Mouse (Mus musculus): ENCODE results near the gene Gm14851. TPM values are rescaled to one million over a fixed set of nuclear protein-coding genes. Genes with fewer than 3 reads are reported as not detected.
"Not testable (repeated sequence)": the region's sequence is repeated elsewhere in the genome, so short reads cannot be mapped to it uniquely, and the experiment has no call there.

Gene Gm14851
- not detected for total RNA-seq (2021)

- DNase-seq (ENCODE audit: low spot score); intact Hi-C loops (cut with DNase I): not testable (repeated sequence)
Measured at GRCm38 (mm10) chr8:21095950-21096349, at the start of gene Gm14851. Gene Gm14851 (minus strand): TSS chr8:21096050.

- DNase-seq (ENCODE audit: low spot score); intact Hi-C loops (cut with DNase I): not testable (repeated sequence)
Measured at GRCm38 (mm10) chr8:21134342-21134741, 38.5 kb upstream of the Gm14851 start, which contains the start of gene Defa30. Gene Defa30 (plus strand): TSS chr8:21134642.

- intact Hi-C loops (cut with DNase I): no loop called here
- DNase-seq (ENCODE audit: low spot score): no peak
Measured at GRCm38 (mm10) chr8:21093106-21093505, 2.7 kb downstream of the Gm14851 start.

- DNase-seq (ENCODE audit: low spot score); intact Hi-C loops (cut with DNase I): not testable (repeated sequence)
Measured at GRCm38 (mm10) chr8:21084142-21084541, 11.7 kb downstream of the Gm14851 start, which contains the start of gene Defa25. Gene Defa25 (plus strand): TSS chr8:21084442.

GRCm38 (mm10) chr8:21064738-21065137, 31.1 kb downstream of the Gm14851 start, which contains the start of gene Defa35:
Gene Defa35 (plus strand): TSS chr8:21065038.
- DNase-seq (ENCODE audit: low spot score); intact Hi-C loops (cut with DNase I): not testable (repeated sequence)

GRCm38 (mm10) chr8:21054747-21055146, 41.1 kb downstream of the Gm14851 start, which contains the start of gene Defa23:
Gene Defa23 (plus strand): TSS chr8:21055047.
- DNase-seq (ENCODE audit: low spot score); intact Hi-C loops (cut with DNase I): not testable (repeated sequence)

Other genes starting within 250 kb of the Gm14851 start
- not detected for gene Defb33, start 203.4 kb downstream of the Gm14851 start, total RNA-seq (2021)
- gene Gm15056, start 193.4 kb downstream of the Gm14851 start, total RNA-seq (2021): not detected
- gene Gm6040, start 174.0 kb downstream of the Gm14851 start, total RNA-seq (2021): not detected
- gene AY761185, start 151.3 kb downstream of the Gm14851 start, total RNA-seq (2021): not detected
- not detected for gene Defa21, start 70.5 kb downstream of the Gm14851 start, total RNA-seq (2021)
- not detected for gene Defa23, start 41.0 kb downstream of the Gm14851 start, total RNA-seq (2021)
- gene Defa35, start 31.0 kb downstream of the Gm14851 start, total RNA-seq (2021): not detected
- not detected for gene Defa25, start 11.6 kb downstream of the Gm14851 start, total RNA-seq (2021)
- not detected for gene Defa30, start 38.6 kb upstream of the Gm14851 start, total RNA-seq (2021)
- not detected for gene Defa22, start 66.2 kb upstream of the Gm14851 start, total RNA-seq (2021)
- not detected for gene Defa31, start 95.6 kb upstream of the Gm14851 start, total RNA-seq (2021)
- gene Gm15293, start 105.5 kb upstream of the Gm14851 start, total RNA-seq (2021): not detected
- gene Gm15292, start 153.7 kb upstream of the Gm14851 start, total RNA-seq (2021): not detected
- gene Defa27, start 219.5 kb upstream of the Gm14851 start, total RNA-seq (2021): not detected
- not detected for gene Defa29, start 231.0 kb upstream of the Gm14851 start, total RNA-seq (2021)